Mouse (Mus musculus) common myeloid progenitor, adult 5-6 weeks (primary cell): ENCODE data around the gene Tead3. TPM values are rescaled to one million over a fixed set of nuclear protein-coding genes. Genes with fewer than 3 reads are reported as not detected.
"Not testable (repeated sequence)": the region's sequence is repeated elsewhere in the genome, so short reads cannot be mapped to it uniquely, and the experiment has no call there.

Experiments used
- ATAC-seq: replicated peaks from 2 replicates; pipeline ENCODE4 v1.8.0; 2016; ENCODE audit warnings: low read depth, mild to moderate bottlenecking, moderate TSS enrichment, inconsistent platforms; ENCODE audit not compliant: poor library complexity, severe bottlenecking
- total RNA-seq: library from RNA; stranded (forward); fragments of 200-1000, 187-1606 nt; gene quantifications from 2 replicates; pipeline ENCODE4 v1.2.3, GENCODE M21; 2017

The Tead3 gene
- total RNA-seq, 1 experiment from 2014 or later = not detected

- no peak for ATAC-seq
These were observed 11.5 kb upstream of the Tead3 start for GRCm38 (mm10) chr17:28361921-28362652.

DNA sequence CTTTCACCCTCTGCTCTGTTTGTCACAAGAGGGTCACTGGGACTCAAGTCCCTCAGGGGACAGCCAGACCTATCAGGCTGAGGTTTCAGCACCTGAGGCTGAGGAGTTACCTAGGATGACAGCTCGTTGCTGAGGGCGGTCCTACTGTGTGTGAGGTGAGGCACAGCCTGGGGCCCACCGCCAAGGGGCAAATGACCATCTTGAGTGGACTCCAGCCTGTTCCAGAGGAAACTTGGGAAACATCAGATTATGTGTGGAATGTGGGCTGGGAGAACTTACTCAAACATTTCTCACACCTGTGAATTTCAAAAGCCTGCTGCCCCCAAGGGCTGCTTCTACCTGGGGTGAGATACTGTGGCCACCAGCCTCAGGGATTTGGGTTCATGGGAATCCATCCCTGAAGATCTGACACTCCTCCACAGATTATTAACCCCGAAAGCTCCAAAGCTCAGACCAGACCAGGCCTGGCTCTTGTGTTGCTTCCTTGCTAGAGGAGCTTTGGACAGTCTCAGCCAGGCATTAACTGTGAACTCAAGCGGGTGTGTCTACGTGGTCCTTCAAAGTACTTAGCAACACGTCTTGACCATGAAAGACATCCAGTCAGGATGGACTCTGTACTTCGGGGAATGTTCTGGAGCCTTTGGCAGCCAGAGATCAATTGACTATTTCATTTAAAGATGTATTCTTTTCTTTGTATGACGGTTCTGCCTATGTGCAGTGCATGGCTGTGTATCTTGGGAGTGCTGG is 10.1 kb upstream of the Tead3 start:
- no peak for ATAC-seq

DNA sequence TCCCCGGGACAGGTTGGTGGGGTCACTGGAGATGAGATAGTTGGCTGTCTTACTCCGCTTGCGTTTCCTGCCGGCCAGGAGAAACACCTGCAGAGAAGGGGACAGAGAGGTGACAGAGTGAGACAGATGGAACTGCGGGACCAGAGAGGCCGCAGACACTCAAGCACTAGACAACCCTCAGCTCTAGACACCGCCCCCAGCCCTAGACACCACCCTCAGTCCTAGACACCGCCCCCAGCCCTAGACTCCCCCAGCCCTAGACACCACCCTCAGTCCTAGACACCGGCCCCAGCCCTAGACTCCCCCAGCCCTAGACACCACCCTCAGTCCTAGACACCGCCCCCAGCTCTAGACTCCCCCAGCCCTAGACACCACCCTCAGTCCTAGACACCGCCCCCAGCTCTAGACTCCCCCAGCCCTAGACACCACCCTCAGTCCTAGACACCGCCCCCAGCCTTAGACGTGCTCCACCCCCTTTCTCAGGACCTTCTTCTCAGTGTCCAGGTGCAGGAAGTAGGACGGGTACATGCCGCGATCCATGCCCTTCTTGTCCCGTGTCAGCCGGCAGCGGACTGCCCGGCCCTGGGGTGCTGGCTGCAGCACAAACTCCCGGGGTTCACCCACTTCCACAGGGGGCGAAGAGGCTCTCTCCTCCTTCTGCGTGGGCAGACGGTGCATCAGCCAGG is 8.1 kb upstream of the Tead3 start:
- not testable (repeated sequence) for ATAC-seq

- no peak for ATAC-seq
These were observed 5.3 kb upstream of the Tead3 start for GRCm38 (mm10) chr17:28355871-28356270.

DNA sequence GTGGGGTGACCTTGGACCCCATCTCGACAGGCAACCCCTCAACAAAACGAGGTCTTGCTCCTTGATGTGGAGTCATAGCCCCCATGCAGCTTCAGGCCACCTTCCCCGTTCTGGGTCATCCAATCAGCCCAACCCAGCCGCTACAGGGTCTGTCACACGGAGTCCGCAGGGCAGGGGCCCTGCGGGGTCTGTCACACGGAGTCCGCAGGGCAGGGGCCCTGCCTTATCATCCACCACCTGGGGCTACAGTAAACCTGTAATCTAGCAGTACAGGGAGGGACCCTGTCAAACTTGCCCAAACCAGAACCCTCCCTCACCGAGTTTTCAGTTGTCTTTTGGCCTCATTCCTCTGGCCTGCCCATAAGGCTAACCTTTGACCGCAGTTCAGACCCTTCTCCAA is 1.4 kb upstream of the Tead3 start:
- no peak for ATAC-seq

DNA sequence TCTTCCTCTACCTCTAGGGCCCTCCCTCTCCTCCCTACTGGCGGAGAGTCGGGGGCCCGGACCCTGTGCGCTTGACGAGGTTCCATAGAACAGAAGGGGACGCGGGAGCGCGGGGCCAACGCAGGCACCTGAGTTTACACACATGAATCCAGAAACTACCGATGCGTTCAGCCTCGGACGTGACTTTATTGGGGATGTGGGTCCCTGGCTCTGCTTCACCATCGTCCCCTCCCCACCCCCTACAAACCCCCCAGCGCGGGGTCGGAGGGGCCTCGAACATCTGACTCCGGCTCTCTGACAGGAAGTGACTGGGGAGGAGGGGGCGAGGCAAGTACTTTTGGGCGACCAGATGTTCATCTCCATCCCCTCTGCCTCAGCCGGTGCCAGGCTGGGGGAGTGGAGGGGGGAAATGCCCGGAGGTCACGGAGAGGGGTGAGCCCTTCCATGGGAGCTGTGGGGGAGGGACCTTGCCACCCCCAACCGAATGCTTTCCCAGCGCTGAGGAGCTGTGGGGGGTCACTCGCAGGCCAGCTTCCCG is 805 bp upstream of the Tead3 start:
- ATAC-seq = no peak

DNA sequence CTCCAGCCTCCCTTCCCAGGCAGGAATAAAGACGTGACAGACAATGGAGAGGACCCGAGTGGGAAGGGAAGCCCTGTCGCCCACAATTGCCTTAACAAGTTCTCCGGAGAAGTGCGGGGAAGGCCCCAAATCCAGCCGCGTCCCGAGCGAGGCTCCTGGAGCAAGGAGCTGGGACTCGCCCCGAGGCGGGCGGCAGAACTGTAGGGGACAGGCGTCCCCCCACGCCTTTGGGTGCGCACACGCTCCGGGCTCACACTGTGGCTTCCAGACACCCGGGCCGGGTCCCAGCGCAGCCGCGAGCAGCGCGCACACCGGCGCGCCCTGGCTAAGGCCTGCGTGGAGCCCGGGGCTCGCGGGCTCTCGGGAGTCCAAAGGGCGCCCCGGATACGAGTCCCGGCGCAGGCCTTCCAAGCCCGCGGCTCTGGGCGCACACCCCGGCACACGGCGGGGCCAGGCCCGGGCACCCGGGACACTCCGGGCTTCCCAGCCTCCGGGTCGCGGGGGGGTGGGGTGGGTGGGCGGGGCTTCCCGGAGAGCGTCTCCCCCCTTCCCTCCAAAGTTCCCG is 634 bp downstream of the Tead3 start:
- ATAC-seq = no peak

DNA sequence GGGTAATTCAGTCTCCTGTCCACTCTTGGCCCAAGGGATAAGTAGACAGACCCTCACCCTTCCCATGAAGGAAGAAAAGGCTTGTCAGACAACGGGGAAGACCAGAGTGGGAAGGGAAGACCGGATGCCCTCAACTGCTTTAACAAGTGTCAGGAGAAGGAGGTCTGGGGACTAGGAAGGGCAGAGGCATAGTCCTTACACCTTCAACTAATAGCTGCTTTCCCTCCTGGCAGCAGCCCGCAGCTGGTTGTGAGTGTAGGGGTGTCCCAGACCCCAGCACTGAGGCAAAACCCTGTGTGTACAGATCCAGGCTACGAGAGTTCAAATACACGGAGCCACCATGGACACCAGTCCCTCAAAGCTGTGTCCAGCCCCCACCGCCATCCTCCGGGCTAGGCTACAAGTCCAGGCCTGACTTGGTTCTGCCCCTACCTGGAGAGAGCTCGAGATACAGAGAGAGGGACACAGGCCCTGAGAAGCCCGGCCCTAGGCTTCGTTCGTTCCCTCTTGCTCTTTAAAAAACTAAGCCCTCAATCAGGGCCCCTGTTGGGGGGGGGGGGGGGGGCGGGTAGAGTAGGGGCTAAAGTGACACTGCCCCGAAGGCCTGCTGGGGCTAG is 1.2 kb downstream of the Tead3 start:
- no peak for ATAC-seq

GRCm38 (mm10) chr17:28348211-28348610 is 2.4 kb downstream of the Tead3 start:
- ATAC-seq = no peak

DNA sequence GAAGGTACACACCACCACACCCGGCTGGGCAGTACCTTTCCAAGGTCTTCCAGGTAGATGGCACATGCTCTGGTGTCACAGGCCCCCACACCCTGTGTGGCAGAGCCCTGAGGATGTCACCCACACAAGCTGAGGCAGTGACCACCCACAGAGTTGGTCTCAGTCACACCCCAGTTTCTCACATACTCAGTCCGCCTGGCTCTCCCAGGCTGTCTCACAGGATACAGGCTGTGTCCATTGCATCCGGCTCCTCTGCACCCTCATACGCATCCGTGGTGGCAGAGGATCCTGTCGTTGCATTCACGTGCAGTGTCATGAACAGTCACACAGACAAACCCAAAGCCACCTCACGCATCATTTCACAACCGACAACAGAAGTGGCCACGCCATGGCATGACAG is 3.3 kb downstream of the Tead3 start:
- no peak for ATAC-seq

DNA sequence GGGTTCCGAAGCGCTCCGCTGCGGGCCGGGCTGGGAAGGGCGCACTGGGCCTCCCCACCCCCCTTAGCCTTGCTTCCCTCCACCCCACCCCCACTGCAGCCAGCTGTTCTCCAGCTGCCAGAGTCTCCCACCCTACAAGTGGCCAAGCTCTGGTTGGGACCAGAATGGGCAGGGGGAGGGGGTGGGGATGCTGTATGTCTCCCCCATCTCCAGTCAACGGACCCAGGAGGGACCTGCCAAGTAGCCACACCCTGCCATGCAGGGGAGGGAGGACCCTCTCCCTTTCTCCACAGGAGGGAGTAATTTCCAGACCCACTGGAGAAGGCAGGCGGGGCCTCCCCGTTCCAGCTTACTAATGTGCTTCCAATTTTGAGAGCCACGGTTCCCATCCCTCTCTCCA is 4.7 kb downstream of the Tead3 start:
- ATAC-seq = no peak

GRCm38 (mm10) chr17:28345271-28345721 is 5.3 kb downstream of the Tead3 start:
- ATAC-seq = no peak

DNA sequence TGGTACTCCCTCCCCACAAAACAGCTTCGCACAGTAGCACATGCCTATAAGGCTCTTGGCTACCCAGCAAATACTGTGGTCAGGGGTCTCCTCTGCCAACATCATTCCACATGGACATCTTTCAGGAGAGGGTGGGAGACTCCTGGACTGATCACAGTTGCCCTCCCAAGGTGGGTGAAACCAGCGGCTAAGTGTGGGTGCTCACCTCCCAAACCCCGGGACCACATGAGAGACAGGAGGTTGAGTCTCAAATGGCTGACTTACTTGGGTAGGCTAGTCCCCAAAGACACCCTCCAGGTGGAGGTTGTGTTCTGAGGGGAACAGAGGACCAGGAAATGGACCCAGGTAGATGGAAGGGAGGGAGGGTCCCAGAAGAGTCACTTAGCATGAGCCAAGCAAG is 5.9 kb downstream of the Tead3 start:
- no peak for ATAC-seq

DNA sequence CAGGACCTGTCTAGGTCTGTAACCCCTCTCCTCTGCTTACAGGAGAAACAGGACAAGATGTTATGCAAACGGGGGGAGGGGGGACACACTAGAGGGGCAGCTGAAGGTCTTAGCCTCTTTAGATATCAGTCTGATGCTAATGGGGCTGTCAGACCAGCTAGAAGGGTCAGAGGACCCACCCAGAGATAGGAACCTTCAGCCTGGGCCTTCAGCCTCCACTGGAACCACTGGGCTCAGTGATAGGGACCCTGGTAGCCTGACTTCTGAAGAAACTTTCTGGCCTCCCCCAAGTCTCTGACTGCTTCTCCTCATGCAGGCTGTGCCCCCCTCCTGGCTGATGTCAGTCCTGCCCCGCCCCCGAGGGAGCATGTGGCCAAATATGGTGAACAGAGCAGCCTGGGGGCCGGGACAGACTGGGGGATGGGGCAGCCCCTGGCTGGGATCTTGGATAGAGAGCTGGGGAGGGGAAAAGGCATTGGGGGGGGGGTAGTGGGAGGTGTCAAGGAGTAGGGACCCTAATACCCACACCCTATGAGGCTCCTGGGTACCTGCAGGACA is 6.5 kb downstream of the Tead3 start:
- no peak for ATAC-seq

DNA sequence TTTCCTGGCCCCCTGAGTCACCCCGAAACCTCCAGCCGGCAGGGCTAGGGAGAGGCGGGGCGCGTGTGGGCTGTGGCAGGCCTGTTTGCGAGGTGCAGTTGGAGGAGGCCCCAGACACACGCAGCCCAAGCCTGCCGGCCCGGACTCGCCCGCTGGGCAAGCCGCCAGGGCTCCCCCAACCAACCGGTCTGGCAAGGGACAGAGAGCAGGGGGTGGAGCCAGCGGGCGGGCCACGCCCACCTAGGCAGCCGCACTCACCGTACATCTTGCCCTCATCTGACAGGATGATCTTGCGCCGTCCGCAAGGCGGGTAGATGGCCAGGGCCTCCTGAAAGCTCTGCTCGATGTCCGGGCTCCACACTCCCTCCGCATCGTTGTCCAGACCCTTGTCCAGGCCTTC is 9.5 kb downstream of the Tead3 start:
- peak; percentile 73 for ATAC-seq

- ATAC-seq = no peak
These were observed 10.0 kb downstream of the Tead3 start for GRCm38 (mm10) chr17:28340578-28340977.

DNA sequence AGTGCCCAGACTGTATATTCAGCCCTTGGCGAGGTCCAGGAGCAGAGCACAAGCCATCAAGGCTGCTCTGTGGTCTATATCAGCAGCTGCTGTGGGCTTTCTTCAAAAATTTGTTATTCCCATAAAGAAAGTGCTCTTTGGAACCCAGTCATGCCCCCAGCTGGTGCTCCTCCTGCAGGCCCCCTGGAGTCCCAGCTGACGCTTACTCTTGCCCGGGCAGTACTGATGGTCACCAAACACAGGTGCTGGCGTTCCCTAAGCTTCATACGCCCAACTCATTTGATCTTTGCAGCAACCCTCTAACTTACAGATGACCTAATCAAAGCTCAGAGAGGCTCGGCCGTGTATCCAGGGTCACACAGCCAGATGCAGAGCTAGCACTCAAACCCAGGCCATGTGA is 13.1 kb downstream of the Tead3 start:
- ATAC-seq = no peak

DNA sequence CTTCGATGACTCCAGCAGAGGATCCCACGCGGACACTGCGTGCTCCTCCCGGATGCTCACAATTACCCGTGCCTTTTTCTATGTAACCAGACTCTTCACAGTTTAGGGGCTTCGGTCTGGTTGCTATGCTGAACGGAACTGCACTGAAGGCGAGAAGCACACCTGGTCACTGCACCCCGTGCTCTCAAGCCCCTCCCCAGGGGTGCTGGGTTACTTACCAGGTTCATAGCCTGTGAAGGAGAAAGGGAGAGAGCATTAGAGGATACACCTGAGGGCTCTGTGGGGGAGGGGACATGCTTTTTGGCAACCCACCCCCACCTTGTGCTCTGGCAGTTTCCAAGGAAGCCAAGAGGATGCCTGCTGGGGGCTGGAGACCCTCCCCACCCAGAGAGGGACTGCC is 15.3 kb downstream of the Tead3 start:
- no peak for ATAC-seq

GRCm38 (mm10) chr17:28332915-28333546 is 17.6 kb downstream of the Tead3 start:
- 0 out of 2 replicates have a peak, but pooled peaks have one; percentile 9 for ATAC-seq
